Mouse (Mus musculus): ENCODE data around the gene Grxcr1. TPM values are rescaled to one million over a fixed set of nuclear protein-coding genes. Genes with fewer than 3 reads are reported as not detected.

Gene Grxcr1
- polyA plus RNA-seq, 1 experiment from 2014 or later: not detected

Other genes with a start within 250 kb of the Grxcr1 start
- gene Atp8a1, start 184.4 kb upstream of the Grxcr1 start, polyA plus RNA-seq (2014; fragmentation: Nextera tagmentation; extraction: Ambion mirVana): 6.2 and 8.9 TPM in 2 replicates
- not detected in 2 replicates for gene Gm5108, start 90.2 kb upstream of the Grxcr1 start, polyA plus RNA-seq (2014; fragmentation: Nextera tagmentation; extraction: Ambion mirVana)
- gene Gm21905, start 85.4 kb upstream of the Grxcr1 start, polyA plus RNA-seq (2014; fragmentation: Nextera tagmentation; extraction: Ambion mirVana): not detected in 2 replicates

Measured in heart, embryonic 14.5 days (tissue).